Mouse (Mus musculus) heart, embryonic 16.5 days (tissue): Measurements from ENCODE around the gene Sntb2. TPM values are rescaled to one million over a fixed set of nuclear protein-coding genes. Genes with fewer than 3 reads are reported as not detected.
A peak's percentile ranks its signal among the peaks of the same experiment; 100 is the strongest.

Experiments
- ATAC-seq: fragments of 200-750 bp; cut with Nextera tagmentation; replicated peaks from 2 replicates; pipeline ENCODE4 v1.8.0; 2017; ENCODE audit warnings: moderate number of reproducible peaks; ENCODE audit not compliant: insufficient read depth, low FRiP score; ENCODE audit errors: extremely low read depth
- H3K27ac ChIP-seq: fragments of 300-500 bp; sonication (generic); 2 replicates; pipeline ENCODE4 v1.5.1; 2014; ENCODE audit warnings: mild to moderate bottlenecking, low read length, control low read depth, moderate library complexity
- H3K27me3 ChIP-seq: fragments of 300-500 bp; sonication (generic); 2 replicates; pipeline ENCODE4 v1.6.1; 2014; ENCODE audit warnings: low read length, mixed read lengths; ENCODE audit not compliant: control insufficient read depth, insufficient read depth
- H3K36me3 ChIP-seq: fragments of 300-500 bp; sonication (generic); 2 replicates; pipeline ENCODE4 v1.6.1; 2014; ENCODE audit not compliant: control insufficient read depth, insufficient read depth
- H3K4me1 ChIP-seq: fragments of 300-500 bp; sonication (generic); 2 replicates; pipeline ENCODE4 v1.6.1; 2014; ENCODE audit warnings: low read length, mixed read lengths; ENCODE audit not compliant: control insufficient read depth, insufficient read depth
- H3K4me2 ChIP-seq: fragments of 300-500 bp; sonication (generic); 2 replicates; pipeline ENCODE4 v1.6.1; 2014; ENCODE audit warnings: low read depth, mild to moderate bottlenecking, control low read depth, low read length
- H3K4me3 ChIP-seq: fragments of 300-500 bp; sonication (generic); 2 replicates; pipeline ENCODE4 v1.5.1; 2014; ENCODE audit warnings: mild to moderate bottlenecking, control low read depth, low read length
- H3K9ac ChIP-seq: fragments of 300-500 bp; sonication (generic); 2 replicates; pipeline ENCODE4 v1.6.1; 2014; ENCODE audit warnings: low read length, control low read depth
- H3K9me3 ChIP-seq: fragments of 300-500 bp; sonication (generic); replicated peaks from 2 replicates; pipeline ENCODE4 v1.6.1; 2016; ENCODE audit warnings: low read length; ENCODE audit not compliant: control insufficient read depth
- WGBS: fragments of 180-500 bp; shearing (Covaris S2); extraction: QIAGEN DNeasy Blood & Tissue Kit; methylation state at CpG from one replicate; pipeline ENCODE4 v1.1.7; 2014; 5-methylcytosine and 5-hydroxymethylcytosine counted together
- polyA plus RNA-seq: library from polyadenylated mRNA; unstranded; fragments of >200 nt; fragmentation: Nextera tagmentation; extraction: Ambion mirVana; gene quantifications from 2 replicates; pipeline ENCODE4 v1.2.1, GENCODE M21; 2015

Gene Sntb2
- polyA plus RNA-seq, 1 experiment from 2014 or later = 11.7 TPM

GRCm38 (mm10) chr8:107048061-107048941 is 112.8 kb downstream of the Sntb2 start, which contains the start of gene Pdf:
TSS of gene Pdf (minus strand) at chr8:107048614.
- Histone ChIP-seq H3K9ac (peak within 1 kb of the TSS; percentile 87), H3K4me1 (peaks cover 19% of the 10 kb centered on the region), H3K36me3 (peaks cover 70% of the 10 kb centered on the region), H3K4me3 (peak within 1 kb of the TSS; percentile 80), H3K27ac (peak within 1 kb of the TSS; percentile 92), H3K27me3 (no peaks in the 10 kb centered on the region), H3K4me2 (peak within 1 kb of the TSS; percentile 93), H3K9me3 (no peaks in the 10 kb centered on the region)
- peak; percentile 86 for ATAC-seq
- WGBS = under 1% methylated on average over 87 of the region's 87 CpGs

- Histone ChIP-seq H3K9me3 (no peaks in the 10 kb centered on the region), H3K27me3 (no peaks in the 10 kb centered on the region), H3K27ac (no peak overlapping the region), H3K36me3 (peaks cover 61% of the 10 kb centered on the region), H3K4me3 (peak overlapping the region; percentile 80; the same call in 1 of the 2 replicates), H3K4me2 (peak overlapping the region; percentile 93; the same call in 1 of the 2 replicates), H3K4me1 (peaks cover 19% of the 10 kb centered on the region), H3K9ac (no peak overlapping the region; the same call in 1 of the 2 replicates)
- ATAC-seq = no peak
- WGBS = 86% methylated on average over 4 of the region's 4 CpGs
Measured at GRCm38 (mm10) chr8:107049480-107049879, 113.9 kb downstream of the Sntb2 start.

DNA sequence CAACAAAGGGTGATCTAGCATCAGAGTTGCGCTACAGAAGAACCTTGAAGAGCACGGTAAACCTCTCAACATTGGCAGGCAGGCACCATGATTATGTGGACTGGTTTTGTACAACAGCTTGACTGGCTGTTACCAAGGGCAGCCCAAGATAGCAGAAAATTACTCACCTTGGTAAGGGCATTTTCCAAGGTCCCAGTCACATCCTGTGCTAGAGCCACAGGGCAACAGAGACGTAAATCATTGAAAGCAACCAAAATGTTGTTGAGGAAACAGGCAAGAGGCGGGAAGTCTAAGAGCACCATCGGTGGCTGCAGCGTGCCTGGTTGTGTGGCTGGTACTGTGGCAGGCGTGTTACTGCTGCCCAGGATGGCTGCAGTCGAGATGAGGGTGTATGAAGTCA is 116.5 kb downstream of the Sntb2 start:
- peaks cover 38% of the 10 kb centered on the region for H3K36me3 ChIP-seq
- no peak overlapping the region for H3K4me3 ChIP-seq
- H3K9ac ChIP-seq = no peak overlapping the region
- no peak for ATAC-seq
- no peaks in the 10 kb centered on the region for H3K27me3 ChIP-seq
- no peaks in the 10 kb centered on the region for H3K9me3 ChIP-seq
- peaks cover 23% of the 10 kb centered on the region for H3K4me1 ChIP-seq
- H3K27ac ChIP-seq = no peak overlapping the region
- 97% methylated on average over 8 of the region's 8 CpGs for WGBS
- H3K4me2 ChIP-seq = no peak overlapping the region

- under 1% methylated on average over 88 of the region's 88 CpGs for WGBS
- H3K27me3 ChIP-seq = no peaks in the 10 kb centered on the region
- H3K9me3 ChIP-seq = no peaks in the 10 kb centered on the region
- peak within 1 kb of the TSS; percentile 83 for H3K27ac ChIP-seq
- H3K9ac ChIP-seq = peak within 1 kb of the TSS; percentile 95
- H3K4me1 ChIP-seq = peaks cover 17% of the 10 kb centered on the region
- ATAC-seq = peak; percentile 95
- peaks cover 32% of the 10 kb centered on the region for H3K36me3 ChIP-seq
- peak within 1 kb of the TSS; percentile 99 for H3K4me3 ChIP-seq
- peak within 1 kb of the TSS; percentile 96 for H3K4me2 ChIP-seq
Measured at GRCm38 (mm10) chr8:107056076-107056972, 120.8 kb downstream of the Sntb2 start, which contains the start of the genes Cog8 and Nip7. TSS of gene Cog8 (minus strand) at chr8:107056689. TSS of gene Nip7 (plus strand) at chr8:107056877.

DNA sequence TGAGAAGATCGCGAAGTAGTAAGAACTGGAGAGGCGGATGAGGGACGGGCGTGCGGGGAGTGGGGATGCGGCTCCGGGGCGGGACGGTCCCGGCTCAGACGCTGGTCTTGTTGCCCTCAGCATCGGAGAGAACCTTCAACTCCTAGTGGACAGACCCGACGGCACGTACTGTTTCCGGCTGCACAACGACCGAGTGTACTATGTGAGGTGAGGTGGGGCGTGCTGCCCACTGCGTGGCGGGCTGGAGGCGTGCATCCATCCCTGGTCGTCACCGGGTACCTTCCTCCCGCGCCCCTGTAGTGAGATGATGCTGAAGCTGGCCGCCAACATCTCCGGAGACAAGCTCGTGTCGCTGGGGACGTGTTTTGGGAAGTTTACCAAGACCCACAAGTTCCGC is 121.4 kb downstream of the Sntb2 start:
- Histone ChIP-seq H3K4me3 (peak overlapping the region; percentile 99), H3K27me3 (no peaks in the 10 kb centered on the region), H3K4me2 (peak overlapping the region; percentile 96), H3K27ac (peak overlapping the region; percentile 43; the same call in 1 of the 2 replicates), H3K9me3 (no peaks in the 10 kb centered on the region), H3K4me1 (peaks cover 17% of the 10 kb centered on the region), H3K36me3 (peaks cover 26% of the 10 kb centered on the region), H3K9ac (peak overlapping the region; percentile 86)
- peak; percentile 16 for ATAC-seq
- under 1% methylated on average over 33 of the region's 33 CpGs for WGBS

DNA sequence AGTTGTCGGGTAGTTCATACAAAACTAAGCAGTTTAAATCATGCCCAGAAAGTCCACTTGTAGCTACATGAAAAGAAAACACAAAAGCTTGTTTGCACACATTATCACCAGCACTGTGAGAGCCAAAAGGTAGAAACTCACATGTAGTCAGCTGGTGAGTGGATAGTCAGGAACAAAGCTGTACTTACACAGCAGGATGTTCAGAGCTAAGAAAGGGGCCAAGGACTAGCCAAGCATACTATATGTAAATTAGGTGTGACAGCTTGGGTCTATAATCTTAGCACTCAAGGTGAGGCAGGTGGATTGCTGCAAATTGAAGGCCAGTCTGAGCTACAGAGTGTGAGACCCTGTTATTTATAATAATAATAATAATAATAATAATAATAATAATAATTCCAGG is 127.1 kb downstream of the Sntb2 start:
- WGBS = 86% methylated on average over 1 of the region's 1 CpGs

GRCm38 (mm10) chr8:107065511-107066496 is 130.3 kb downstream of the Sntb2 start, which contains the start of gene Tmed6:
TSS of gene Tmed6 (minus strand) at chr8:107065644.
- peaks cover 11% of the 10 kb centered on the region for H3K36me3 ChIP-seq
- no peak within 1 kb of the TSS for H3K4me3 ChIP-seq
- WGBS = 57% methylated on average over 17 of the region's 17 CpGs
- no peak within 1 kb of the TSS for H3K4me2 ChIP-seq
- ATAC-seq = no peak
- H3K27me3 ChIP-seq = no peaks in the 10 kb centered on the region
- no peak within 1 kb of the TSS for H3K27ac ChIP-seq
- no peak within 1 kb of the TSS for H3K9ac ChIP-seq
- no peaks in the 10 kb centered on the region for H3K9me3 ChIP-seq
- H3K4me1 ChIP-seq = no peaks in the 10 kb centered on the region

More for the DNA sequence above, 127.1 kb downstream of the Sntb2 start:
- Histone ChIP-seq H3K27me3 (no peaks in the 10 kb centered on the region), H3K36me3 (peaks cover 10% of the 10 kb centered on the region), H3K9ac (no peak overlapping the region), H3K4me3 (no peak overlapping the region), H3K27ac (no peak overlapping the region), H3K9me3 (no peaks in the 10 kb centered on the region), H3K4me2 (no peak overlapping the region), H3K4me1 (peaks cover 3% of the 10 kb centered on the region; the same call in 1 of the 2 replicates)
- ATAC-seq = no peak
